Mouse (Mus musculus) brain, adult 2 months (tissue): Measurements from ENCODE around the gene Rps27.
"Not testable (repeated sequence)": the region's sequence is repeated elsewhere in the genome, so short reads cannot be mapped to it uniquely, and the experiment has no call there.

Experiments
- DNase-seq: peaks from one replicate; pipeline ENCODE4 v3.0.0; 2011; ENCODE audit warnings: low read depth, low spot score

Rps27 gene

DNA sequence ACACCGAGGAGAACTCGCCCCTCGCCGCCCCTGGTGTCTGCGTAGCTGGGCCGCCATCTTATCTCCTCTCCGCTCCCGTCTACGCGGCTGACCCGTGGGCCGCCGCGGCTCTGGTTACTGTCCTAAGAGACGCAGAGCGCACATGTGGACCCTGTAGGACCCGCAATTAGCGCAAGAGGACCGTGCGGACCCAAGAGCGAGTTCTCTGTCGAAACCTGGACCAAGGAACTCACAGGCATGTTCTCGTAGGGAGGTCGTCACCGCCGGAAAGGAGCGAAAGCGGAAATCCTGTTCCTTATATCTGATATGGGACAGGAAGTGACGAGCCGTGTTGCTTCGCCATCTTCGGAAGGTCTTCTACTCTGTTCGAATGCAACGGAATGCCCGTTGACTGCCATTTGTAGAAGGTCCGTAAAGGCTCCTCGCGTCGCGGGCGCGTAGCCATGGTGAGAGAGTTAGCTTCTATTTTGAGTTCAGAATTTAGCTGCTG is at the start of gene Rps27, which contains the start of gene Rab13:
TSS of gene Rps27 (minus strand) at position 275 of the 490 bp plus-strand sequence.
TSS of gene Rab13 (plus strand) at position 319 of the 490 bp plus-strand sequence.
- DNase-seq: peak; percentile 99

GRCm38 (mm10) chr3:90258521-90258920 is 45.1 kb upstream of the Rps27 start:
- DNase-seq: no peak

DNA sequence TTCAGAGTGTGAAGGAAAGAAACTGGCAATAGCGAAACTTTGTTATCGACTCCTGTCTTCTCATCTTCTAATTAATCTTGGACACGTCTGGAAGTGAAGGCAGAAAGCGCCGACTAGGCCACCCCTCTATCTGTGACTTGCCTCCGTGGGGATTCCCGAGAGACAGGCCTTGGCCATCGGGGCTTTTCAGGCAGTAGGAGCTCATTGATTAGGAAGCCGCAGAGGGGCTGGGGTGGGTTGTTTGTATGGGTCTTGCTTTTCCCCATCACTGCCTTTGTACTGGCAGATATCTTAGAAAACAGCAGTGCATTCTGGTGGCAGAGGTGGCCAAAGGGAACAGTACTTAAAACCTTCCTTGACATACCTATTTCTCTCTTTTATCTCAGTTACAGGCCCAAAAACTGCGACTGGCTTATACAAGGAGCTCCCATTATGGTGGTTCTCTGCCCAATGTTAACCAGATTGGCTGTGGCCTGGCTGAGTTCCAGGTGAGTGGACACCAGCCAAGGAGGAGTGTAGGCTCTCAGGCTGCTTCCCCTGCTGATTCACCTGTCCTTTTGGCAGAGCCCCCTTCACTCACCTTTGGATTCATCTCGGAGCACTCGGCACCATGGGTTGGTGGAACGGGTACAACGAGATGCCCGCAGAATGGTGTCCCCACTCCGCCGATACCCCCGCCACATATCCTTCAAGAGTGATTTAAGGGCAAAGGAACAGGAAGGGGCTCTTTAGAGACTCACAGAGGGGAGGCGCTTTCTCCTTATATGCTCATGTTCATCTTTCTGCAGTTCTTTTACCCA is 43.5 kb upstream of the Rps27 start:
- peak; percentile 94 for DNase-seq

GRCm38 (mm10) chr3:90255784-90256353 is 42.4 kb upstream of the Rps27 start:
- no peak for DNase-seq

DNA sequence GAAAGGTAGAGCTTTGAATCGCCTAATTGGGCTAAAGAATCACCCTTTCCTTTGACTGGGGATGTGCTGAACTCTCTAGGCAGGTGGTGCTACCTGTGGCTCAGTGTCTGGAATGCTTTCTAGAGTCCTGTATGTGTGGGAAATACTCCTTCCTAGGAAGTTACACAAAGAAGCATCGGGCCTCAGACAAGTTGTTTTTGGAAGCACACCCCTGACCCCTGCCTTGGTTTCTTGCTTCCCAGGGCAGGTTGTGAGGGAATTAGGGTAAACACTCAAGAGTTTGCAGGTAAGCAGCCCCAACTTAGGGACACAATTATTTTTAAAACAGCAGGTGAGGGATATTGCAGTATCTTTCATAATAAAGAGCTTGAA is 41.7 kb upstream of the Rps27 start:
- DNase-seq: no peak

GRCm38 (mm10) chr3:90254419-90255193 is 41.2 kb upstream of the Rps27 start:
- no peak for DNase-seq

GRCm38 (mm10) chr3:90253653-90254418 is 40.4 kb upstream of the Rps27 start, which contains the start of gene Crtc2:
Gene Crtc2, plus strand, starts transcription at chr3:90254163.
- DNase-seq: peak; percentile 100

DNA sequence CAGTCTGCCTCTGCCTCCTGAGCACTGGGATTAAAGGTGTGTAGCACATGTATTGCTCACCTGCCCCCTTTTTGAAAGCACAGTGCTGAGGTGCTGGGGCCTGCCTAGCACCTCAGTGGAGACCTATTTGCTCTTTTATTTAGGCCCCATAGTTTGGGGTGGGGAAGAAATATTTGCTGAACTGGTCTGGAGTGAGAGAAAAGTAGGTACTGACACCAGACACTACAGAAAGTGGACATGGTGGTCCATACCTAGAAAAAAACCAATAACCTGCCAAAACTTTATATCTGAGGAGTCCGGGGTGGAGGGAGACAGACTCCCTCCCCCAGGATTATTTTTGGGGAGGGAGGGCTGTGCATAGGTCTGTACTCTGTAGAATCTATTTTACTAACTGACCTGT is 39.7 kb upstream of the Rps27 start:
- not testable (repeated sequence) for DNase-seq

DNA sequence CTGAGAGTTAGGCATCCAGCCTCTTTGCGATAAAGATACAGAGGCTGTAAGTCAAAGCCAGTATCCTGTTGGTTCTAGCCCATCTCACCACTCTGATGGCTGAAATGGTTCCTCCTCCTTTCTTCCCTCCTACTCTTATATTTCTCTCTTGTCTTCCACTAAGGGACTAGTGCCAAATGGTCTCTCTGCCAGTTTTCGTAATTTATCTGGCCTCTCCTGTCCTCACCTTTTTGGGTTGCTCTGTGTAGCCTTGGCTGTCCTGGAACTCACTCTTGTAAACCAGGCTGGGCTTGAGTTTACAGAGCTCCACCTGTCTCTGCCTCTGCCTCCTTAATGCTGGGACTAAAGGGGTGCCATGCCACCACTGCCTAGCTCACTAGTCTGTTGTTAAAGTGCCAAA is 39.2 kb upstream of the Rps27 start:
- peak; percentile 18 for DNase-seq

DNA sequence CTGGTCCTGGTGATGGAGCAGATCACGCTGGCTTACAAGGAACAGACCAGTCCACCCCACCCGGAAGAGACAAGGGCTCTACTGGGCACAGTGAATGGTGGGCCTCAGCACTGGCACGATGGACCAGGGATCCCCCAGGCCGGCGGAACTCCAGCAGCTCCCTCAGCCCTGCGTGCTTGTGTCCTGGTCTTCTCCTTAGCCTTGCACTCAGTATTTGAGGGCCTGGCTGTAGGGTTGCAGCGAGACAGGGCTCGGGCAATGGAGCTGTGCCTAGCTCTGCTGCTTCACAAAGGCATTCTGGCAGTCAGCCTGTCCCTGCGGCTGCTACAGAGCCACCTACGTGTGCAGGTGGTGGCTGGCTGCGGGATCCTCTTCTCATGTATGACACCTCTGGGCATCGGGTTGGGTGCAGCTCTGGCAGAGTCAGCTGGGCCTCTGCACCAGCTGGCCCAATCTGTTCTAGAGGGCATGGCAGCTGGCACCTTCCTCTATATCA is 38.3 kb upstream of the Rps27 start:
- peak; percentile 44 for DNase-seq

GRCm38 (mm10) chr3:90250791-90251190 is 37.3 kb upstream of the Rps27 start:
- peak; percentile 12 for DNase-seq

DNA sequence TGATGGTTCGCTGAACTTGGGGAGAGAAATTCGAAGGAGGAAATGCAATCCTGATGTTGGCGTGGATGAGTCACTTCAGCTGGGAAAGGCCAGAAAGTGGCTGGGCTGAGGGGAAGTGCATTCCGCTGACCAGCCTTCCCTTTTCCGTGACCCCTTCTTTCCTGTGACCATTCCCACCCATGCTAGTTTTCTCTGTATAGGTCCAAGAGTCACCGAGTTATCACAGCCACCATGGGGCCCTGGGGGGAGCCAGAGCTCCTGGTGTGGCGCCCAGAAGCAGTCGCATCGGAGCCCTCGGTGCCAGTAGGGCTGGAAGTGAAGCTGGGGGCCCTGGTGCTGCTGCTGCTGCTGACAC is 35.3 kb upstream of the Rps27 start:
- DNase-seq: peak; percentile 47

DNA sequence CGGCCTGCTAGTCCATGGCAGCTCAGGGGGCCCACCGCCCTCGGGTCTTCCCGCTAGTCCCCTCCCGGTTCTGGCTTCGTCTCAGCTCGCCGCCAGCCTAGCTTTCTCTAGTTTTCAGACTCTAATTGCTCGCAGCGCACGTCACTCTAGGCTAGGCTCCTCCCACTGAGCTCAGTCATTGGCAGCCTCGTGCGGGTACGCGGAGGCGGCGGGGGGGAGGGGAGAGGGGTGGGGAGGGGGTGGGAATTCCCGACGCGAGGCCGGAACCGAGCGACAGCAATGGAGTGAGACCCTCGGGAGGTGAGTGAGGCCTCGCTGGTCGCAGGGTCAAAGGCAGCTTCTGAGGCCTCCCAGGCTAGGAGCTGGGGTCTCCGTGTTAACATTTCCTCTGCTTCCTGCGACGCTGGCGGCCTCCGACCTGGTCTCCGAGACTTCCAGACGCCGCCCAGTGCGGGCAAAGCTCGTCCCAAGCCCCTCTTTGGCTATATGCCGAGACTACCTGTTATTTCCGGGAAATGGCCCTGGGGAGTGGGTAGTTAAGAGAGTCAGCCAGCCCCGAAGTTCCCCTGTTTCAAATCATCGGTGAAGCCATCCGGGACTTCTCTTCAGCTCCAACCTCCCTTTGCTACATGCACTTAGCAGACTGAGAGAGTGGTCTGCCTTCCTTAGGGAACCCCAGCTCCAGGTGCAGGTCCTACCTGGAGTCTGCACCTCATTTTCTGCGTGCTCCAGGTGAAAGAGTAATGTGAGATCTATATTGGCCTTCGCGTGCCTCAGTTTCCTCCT is 34.7 kb upstream of the Rps27 start, which contains the start of gene Slc39a1:
TSS of gene Slc39a1 (plus strand) at position 213 of the 786 bp plus-strand sequence.
- DNase-seq: peak; percentile 98

DNA sequence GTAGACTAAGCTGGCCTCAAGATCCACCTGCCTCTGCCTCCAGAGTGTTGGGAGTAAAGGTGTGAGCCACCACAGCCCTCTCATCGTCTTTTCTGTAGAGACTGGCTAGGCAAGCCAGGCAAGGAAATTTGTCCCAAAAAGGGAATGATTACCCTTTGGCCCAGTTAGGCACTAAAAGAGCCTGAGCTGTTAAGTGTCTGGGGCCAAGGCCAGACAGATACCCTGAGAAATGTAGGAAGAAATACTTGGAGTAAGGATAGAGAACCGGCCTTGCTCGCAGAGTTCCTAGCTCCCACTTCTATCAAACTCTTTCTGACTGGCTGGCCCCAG is 34.1 kb upstream of the Rps27 start:
- no peak for DNase-seq

DNA sequence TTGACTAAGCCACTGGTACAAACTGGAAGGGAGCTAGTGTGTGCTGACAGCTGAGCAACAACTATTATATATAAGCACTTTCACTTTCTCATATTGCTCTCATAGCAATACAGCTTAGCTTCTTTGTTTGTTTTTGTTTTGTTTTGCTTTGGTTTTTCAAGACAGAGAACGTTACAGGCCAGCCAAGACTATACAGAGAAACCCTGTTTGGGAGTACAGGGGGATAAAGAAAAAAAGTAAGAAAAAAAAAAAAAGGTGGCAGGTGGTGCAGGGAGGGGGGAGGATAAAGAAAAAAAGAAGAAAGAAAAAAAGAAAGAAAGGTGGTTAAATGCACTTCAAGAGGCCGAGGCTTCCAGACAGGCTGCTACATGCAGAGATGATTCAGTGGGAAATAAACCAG is 32.0 kb upstream of the Rps27 start:
- DNase-seq: no peak

DNA sequence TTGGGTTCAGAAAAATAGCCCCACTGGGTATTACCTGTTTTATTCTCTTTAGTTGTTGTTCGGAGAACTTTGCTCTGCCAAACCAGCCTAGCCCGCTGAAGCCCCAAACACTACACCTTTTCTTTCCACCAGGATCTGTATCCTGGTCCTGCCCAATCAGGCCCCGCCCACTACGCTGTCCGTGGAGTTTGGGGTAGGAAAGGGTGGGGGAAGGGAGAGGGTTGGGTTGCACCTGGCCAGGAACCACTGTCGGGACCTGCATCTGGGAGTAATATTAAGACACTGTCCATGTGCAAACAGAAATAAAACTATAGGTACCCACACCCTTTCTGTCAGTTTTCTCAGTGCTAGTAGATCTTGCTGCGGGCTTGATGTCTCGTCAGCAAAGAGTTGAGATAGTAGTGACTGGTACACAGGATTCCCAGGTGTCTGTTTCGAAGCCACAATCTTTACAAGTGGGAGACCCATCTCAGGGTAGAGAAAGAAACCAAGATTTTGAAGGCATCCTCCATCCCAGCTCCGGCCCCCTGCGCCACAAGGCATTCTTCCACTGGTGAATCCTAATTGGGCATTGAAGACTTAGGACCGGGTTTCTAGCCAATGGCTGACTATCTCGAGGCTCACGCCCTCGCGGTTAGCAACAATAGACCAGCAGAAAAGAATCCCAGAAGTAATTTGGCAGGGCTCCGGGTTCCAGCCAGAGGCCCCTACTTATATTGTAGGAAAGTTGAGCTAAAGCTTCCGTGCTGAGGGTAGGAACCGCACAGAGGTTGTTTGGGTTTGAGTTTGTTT is 29.7 kb upstream of the Rps27 start, which contains the start of gene Creb3l4:
TSS of gene Creb3l4 (minus strand) at position 529 of the 792 bp plus-strand sequence.
- DNase-seq: peak; percentile 53

DNA sequence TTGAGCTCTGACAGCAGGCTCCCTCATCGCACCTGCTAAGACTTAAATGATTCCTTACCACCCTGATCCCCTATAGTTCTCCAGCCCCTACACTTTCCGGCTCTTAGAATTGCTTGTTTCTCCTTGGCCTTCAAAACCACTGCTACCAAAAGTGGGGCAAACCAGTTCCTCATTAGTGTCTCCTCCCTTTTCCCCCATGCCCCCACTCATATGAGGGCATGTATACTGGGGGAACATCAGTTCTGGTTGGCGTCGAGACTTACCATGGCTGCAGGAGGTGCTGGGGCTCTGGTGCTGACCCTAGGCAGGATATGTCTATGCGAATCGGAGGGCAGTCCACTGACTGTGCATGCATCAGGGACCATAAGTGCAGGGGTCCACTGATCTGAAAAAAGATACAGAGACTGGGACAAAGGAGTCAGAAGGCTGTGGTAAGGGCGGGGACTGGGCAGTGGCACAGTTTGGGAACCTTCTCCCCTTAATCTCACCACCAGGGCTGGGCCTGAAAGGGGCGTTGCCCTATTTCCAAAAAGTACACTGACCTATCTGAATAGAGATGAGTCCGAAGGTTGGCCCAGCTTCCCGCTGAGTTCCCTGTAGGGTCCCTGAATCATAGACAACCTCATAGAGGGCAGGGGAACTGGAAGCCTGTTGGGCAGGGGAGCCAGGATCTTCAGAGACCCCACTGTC is 28.4 kb upstream of the Rps27 start:
- DNase-seq: no peak

DNA sequence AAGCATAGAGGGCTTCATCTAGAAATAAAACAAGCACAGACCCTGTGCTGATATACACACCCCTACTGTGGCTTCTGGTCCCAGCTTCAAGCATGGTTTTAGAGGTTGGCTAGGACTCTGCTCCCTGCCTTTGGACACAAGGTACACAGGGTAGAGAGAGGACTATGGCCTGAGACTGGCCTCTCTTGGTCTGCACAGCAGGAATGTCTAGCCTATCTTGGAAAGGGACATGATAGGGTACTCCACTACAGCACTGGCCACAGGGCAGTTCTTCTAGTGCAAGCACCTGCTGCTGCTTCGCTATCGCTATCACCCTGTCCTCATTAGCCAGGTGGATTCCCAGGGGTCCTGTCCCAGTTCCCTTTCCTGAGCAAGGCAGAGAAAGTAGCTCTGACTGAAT is 27.8 kb upstream of the Rps27 start:
- no peak for DNase-seq
